Mouse (Mus musculus) left cerebral cortex, postnatal 14 days (tissue): Measurements from ENCODE around the gene Chodl. TPM values are rescaled to one million over a fixed set of nuclear protein-coding genes. Genes with fewer than 3 reads are reported as not detected.

Experiments
- DNase-seq, 2 experiments: peaks; one replicate each; pipeline ENCODE4 v3.0.0; 2021 to 2022; ENCODE audit warnings: low spot score in 2 of 2, mixed read lengths in 1 of 2
- intact Hi-C: fragments of 180-260 bp; cut with DNase I; formaldehyde crosslinking; loops from one replicate; pipeline ENCODE4 v1.15.1; 2025
- long read RNA-seq, 2 experiments: library from polyadenylated mRNA; stranded (forward); transcript quantifications; one replicate each; pipeline ENCODE4 v2.0.0; 2021
- total RNA-seq, 2 experiments: library from RNA; stranded (reverse); gene quantifications; 2 replicates each; pipeline ENCODE4 v1.2.3; 2021

Chodl gene
- 1 to 10 TPM; 1.3 to 3.7 TPM for total RNA-seq
- long read RNA-seq, experiment 1, partial matches to known transcripts = 0 of 7 reads
- long read RNA-seq, experiment 1, other reads (novel, unspliced or antisense) = 3 of 7 reads
- long read RNA-seq, experiment 2, transcript Chodl-201 (6 exons, 2,535 nt) = major isoform, 8 of 9 reads
- long read RNA-seq, experiment 2, partial matches to known transcripts = 0 of 9 reads
- long read RNA-seq, experiment 2, other reads (novel, unspliced or antisense) = 1 of 9 reads

GRCm38 (mm10) chr16:78930382-78931286 is at the start of gene Chodl:
TSS of gene Chodl (plus strand) at chr16:78930948.
- DNase-seq = peak; percentile 3
- intact Hi-C loops = no loop called here

GRCm38 (mm10) chr16:78922644-78923043 is 8.1 kb upstream of the Chodl start:
- intact Hi-C loops = no loop called here
- DNase-seq = no peak

GRCm38 (mm10) chr16:78931287-78932025 is 708 bp downstream of the Chodl start:
- peak in 1 of 2 experiments; percentile 2 for DNase-seq
- intact Hi-C loops = no loop called here

GRCm38 (mm10) chr16:78934298-78934697 is 3.5 kb downstream of the Chodl start:
- intact Hi-C loops = no loop called here
- no peak for DNase-seq

- no peak for DNase-seq
- intact Hi-C loops = no loop called here
Observed at GRCm38 (mm10) chr16:78937755-78938154, 7.0 kb downstream of the Chodl start.

GRCm38 (mm10) chr16:78950359-78950758 is 19.6 kb downstream of the Chodl start:
- intact Hi-C loops = loop anchor here (2.0 to 5.0 kb wide), 2 partner anchors 314 to 498 kb away; no protein-coding TSS in a partner anchor
- peak; percentile 3 to 22 for DNase-seq

GRCm38 (mm10) chr16:78957434-78957833 is 26.7 kb downstream of the Chodl start:
- DNase-seq = no peak
- intact Hi-C loops = no loop called here

GRCm38 (mm10) chr16:78969091-78969731 is 38.5 kb downstream of the Chodl start:
- DNase-seq = peak; percentile 6 to 20
- intact Hi-C loops = loop anchor here (2.0 kb wide), 1 partner anchor 92 kb away; no protein-coding TSS in a partner anchor

- intact Hi-C loops = no loop called here
- DNase-seq = no peak
Observed at GRCm38 (mm10) chr16:78974099-78974498, 43.4 kb downstream of the Chodl start.

GRCm38 (mm10) chr16:78976384-78976783 is 45.6 kb downstream of the Chodl start:
- intact Hi-C loops = no loop called here
- DNase-seq = no peak

Other genes with a start within 250 kb of the Chodl start
- gene Tmprss15, start 160.1 kb downstream of the Chodl start, total RNA-seq = under 1 TPM in 1 of 2 experiments, not detected in 1; 0.13 TPM